Mouse (Mus musculus) liver, embryonic 11.5 days (tissue): ENCODE data around the gene Fgfr2. TPM values are rescaled to one million over a fixed set of nuclear protein-coding genes. Genes with fewer than 3 reads are reported as not detected.
"Not testable (repeated sequence)": the region's sequence is repeated elsewhere in the genome, so short reads cannot be mapped to it uniquely, and the experiment has no call there.

Experiments
- ATAC-seq: fragments of 200-750 bp; cut with Nextera tagmentation; replicated peaks from 2 replicates; pipeline ENCODE4 v1.8.0; 2017; ENCODE audit warnings: moderate number of reproducible peaks, mild to moderate bottlenecking, moderate TSS enrichment, moderate library complexity; ENCODE audit not compliant: low FRiP score
- DNase-seq: peaks from one replicate; pipeline ENCODE4 v3.0.0-alpha.2; 2017; ENCODE audit warnings: low spot score
- H3K27ac ChIP-seq: fragments of 300-500 bp; sonication (generic); 2 replicates; pipeline ENCODE4 v1.5.1; 2014; ENCODE audit warnings: mild to moderate bottlenecking, low read depth, low read length, control low read depth
- H3K27me3 ChIP-seq: fragments of 300-500 bp; sonication (generic); replicated peaks from 2 replicates; pipeline ENCODE4 v1.6.1; 2014; ENCODE audit warnings: low read length, mixed read lengths; ENCODE audit not compliant: control insufficient read depth, insufficient read depth
- H3K36me3 ChIP-seq: fragments of 300-500 bp; sonication (generic); 2 replicates; pipeline ENCODE4 v1.6.1; 2014; ENCODE audit warnings: mild to moderate bottlenecking, low read length, moderate library complexity, mixed read lengths; ENCODE audit not compliant: control insufficient read depth, insufficient read depth
- H3K4me1 ChIP-seq: fragments of 300-500 bp; sonication (generic); replicated peaks from 2 replicates; pipeline ENCODE4 v1.6.1; 2014; ENCODE audit warnings: low read length, mixed read lengths; ENCODE audit not compliant: control insufficient read depth, insufficient read depth
- H3K4me2 ChIP-seq: fragments of 300-500 bp; sonication (generic); 2 replicates; pipeline ENCODE4 v1.6.1; 2014; ENCODE audit warnings: mild to moderate bottlenecking, control low read depth, moderate library complexity
- H3K4me3 ChIP-seq: fragments of 300-500 bp; sonication (generic); 2 replicates; pipeline ENCODE4 v1.5.1; 2014; ENCODE audit warnings: low read depth, low read length, control low read depth
- H3K9ac ChIP-seq: fragments of 300-500 bp; sonication (generic); 2 replicates; pipeline ENCODE4 v1.6.1; 2014; ENCODE audit warnings: low read depth, low read length, control low read depth
- H3K9me3 ChIP-seq: fragments of 300-500 bp; sonication (generic); 2 replicates; pipeline ENCODE4 v1.6.1; 2016; ENCODE audit warnings: low read length, inconsistent platforms, mixed read lengths; ENCODE audit not compliant: control insufficient read depth
- WGBS: fragments of 180-500 bp; shearing (Covaris S2); extraction: QIAGEN DNeasy Blood & Tissue Kit; methylation state at CpG from one replicate; pipeline ENCODE4 v1.1.7; 2014; 5-methylcytosine and 5-hydroxymethylcytosine counted together
- polyA plus RNA-seq: library from polyadenylated mRNA; unstranded; fragments of >200 nt; fragmentation: Nextera tagmentation; extraction: Ambion mirVana; gene quantifications from 2 replicates; pipeline ENCODE4 v1.2.1, GENCODE M21; 2014

Fgfr2 gene
- polyA plus RNA-seq, 1 experiment from 2014 or later: 32.6 TPM

DNA sequence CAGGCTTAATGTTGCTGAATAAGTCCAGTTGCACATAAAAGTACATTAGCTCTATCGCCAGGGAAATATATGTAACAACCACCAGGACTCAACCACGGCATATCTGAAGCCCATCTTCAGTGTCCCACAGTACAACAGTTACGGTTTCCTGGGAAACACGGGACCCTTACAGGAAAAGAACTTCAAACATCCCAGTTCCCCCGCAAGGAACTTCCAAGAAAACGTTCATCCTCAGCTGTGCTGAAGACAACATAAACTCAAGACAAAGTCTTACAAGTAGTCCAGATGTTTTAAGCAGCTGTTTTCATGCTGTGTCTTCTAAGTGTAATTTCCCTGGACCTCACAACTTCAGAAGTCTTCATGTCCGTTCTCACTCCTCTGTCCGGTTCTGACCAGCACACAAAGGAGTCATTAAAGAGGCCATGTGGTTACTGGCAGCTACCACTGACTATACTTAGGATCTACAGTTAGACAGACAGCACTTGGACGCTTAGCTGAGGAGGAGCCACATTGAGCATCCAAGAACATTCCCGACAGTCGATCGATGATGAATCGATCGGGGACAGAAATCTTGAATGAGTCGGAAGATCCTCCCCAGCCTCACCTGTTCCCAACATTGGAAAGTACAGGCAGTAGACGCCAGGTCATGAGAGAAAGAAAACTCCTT is 1713.7 kb downstream of the Fgfr2 start:
- H3K4me3 ChIP-seq: peak overlapping the region; percentile 93
- DNase-seq (no peak), ATAC-seq (peak; percentile 3; the same call in 1 of the 2 replicates)
- 8% methylated on average over 16 of the region's 16 CpGs for WGBS
- no peaks in the 10 kb centered on the region for H3K9me3 ChIP-seq
- H3K27me3 ChIP-seq: no peaks in the 10 kb centered on the region
- peak overlapping the region; percentile 65 for H3K4me2 ChIP-seq
- no peaks in the 10 kb centered on the region for H3K36me3 ChIP-seq
- peak overlapping the region; percentile 97 for H3K9ac ChIP-seq
- H3K4me1 ChIP-seq: peaks cover 17% of the 10 kb centered on the region
- H3K27ac ChIP-seq: 0 out of 2 replicates have a peak overlapping the region, but pooled peaks have one; percentile 13

DNA sequence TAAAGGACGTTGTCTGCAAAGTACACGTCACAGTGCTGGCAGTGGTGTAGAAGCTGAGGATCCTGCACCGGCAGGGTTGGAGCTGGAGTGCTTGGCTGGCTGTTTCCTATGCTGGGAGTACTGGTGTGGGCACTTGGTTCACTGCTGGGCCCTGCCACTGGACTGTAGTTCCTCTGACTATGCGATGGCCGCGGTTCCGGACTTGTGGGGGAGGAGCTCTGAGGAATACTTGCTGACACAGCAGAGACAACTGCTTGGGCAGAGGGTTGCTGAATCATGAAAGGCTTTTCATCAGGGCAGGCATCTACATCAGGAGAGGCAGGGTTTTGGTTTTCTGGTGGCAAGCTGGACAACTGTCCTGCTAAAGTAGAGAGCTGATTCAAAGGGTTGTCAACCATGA is 1731.4 kb downstream of the Fgfr2 start:
- not testable (repeated sequence) for H3K36me3 ChIP-seq, H3K9me3 ChIP-seq, DNase-seq, H3K4me1 ChIP-seq, H3K4me3 ChIP-seq, H3K9ac ChIP-seq, H3K27ac ChIP-seq, H3K4me2 ChIP-seq, H3K27me3 ChIP-seq, ATAC-seq
- 92% methylated on average over 6 of the region's 7 CpGs for WGBS

GRCm38 (mm10) chr7:131371880-131372651 is 1751.1 kb downstream of the Fgfr2 start:
- Histone ChIP-seq H3K4me3 (peak overlapping the region; percentile 80), H3K4me1 (0 out of 2 replicates have a peak, but pooled peaks cover 7% of the 10 kb centered on the region), H3K27ac (peak overlapping the region; percentile 93; the same call in 1 of the 2 replicates), H3K9ac (peak overlapping the region; percentile 86), H3K4me2 (peak overlapping the region; percentile 82), H3K27me3 (no peaks in the 10 kb centered on the region), H3K36me3 (0 out of 2 replicates have a peak, but pooled peaks cover 2% of the 10 kb centered on the region), H3K9me3 (no peaks in the 10 kb centered on the region)
- DNase-seq (no peak), ATAC-seq (no peak)
- 49% methylated on average over 9 of the region's 9 CpGs for WGBS

- H3K36me3 ChIP-seq: 0 out of 2 replicates have a peak, but pooled peaks cover 2% of the 10 kb centered on the region
- ATAC-seq (peak; percentile 71), DNase-seq (no peak)
- 4% methylated on average over 9 of the region's 9 CpGs for WGBS
- H3K4me1 ChIP-seq: 0 out of 2 replicates have a peak, but pooled peaks cover 7% of the 10 kb centered on the region
- H3K27ac ChIP-seq: peak overlapping the region; percentile 93
- peak overlapping the region; percentile 80 for H3K4me3 ChIP-seq
- no peaks in the 10 kb centered on the region for H3K9me3 ChIP-seq
- peak overlapping the region; percentile 86 for H3K9ac ChIP-seq
- H3K27me3 ChIP-seq: no peaks in the 10 kb centered on the region
- H3K4me2 ChIP-seq: peak overlapping the region; percentile 82
These were observed 1751.7 kb downstream of the Fgfr2 start for GRCm38 (mm10) chr7:131371470-131371860.

- WGBS: 3% methylated on average over 47 of the region's 47 CpGs
- Histone ChIP-seq H3K4me1 (0 out of 2 replicates have a peak, but pooled peaks cover 7% of the 10 kb centered on the region), H3K9ac (peak within 1 kb of the TSS; percentile 86), H3K27ac (peak within 1 kb of the TSS; percentile 93), H3K9me3 (no peaks in the 10 kb centered on the region), H3K27me3 (no peaks in the 10 kb centered on the region), H3K4me2 (peak within 1 kb of the TSS; percentile 82), H3K4me3 (peak within 1 kb of the TSS; percentile 80), H3K36me3 (0 out of 2 replicates have a peak, but pooled peaks cover 2% of the 10 kb centered on the region)
- peak; percentile 90 for DNase-seq
- peak; percentile 94 for ATAC-seq
These were observed 1752.3 kb downstream of the Fgfr2 start, which contains the start of gene Pstk for GRCm38 (mm10) chr7:131370648-131371469. Pstk (plus strand) TSS chr7:131371141.

DNA sequence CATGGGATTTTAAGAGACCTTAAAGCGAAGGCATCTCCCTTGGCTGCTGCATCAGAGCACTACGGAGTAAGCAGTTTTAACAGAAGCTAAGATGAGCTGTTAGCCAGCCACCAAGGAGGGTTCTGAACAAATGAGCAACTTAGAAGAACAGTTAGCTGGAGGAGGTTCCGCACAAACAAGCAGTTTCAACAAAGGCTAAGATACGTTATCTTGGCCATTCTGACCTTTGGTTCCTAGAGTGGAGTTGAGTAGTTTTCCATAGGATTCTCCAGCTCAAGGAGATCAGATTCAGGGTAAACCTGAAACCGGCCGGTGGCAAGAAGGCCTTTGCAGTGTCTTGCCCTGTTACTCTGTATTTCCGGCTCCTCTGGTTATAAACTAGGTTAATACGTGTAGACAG is 1759.0 kb downstream of the Fgfr2 start:
- Histone ChIP-seq H3K4me2 (no peak overlapping the region), H3K27me3 (no peaks in the 10 kb centered on the region), H3K4me3 (no peak overlapping the region), H3K9ac (no peak overlapping the region), H3K27ac (no peak overlapping the region), H3K9me3 (no peaks in the 10 kb centered on the region), H3K36me3 (peaks cover 2% of the 10 kb centered on the region; the same call in 1 of the 2 replicates), H3K4me1 (peaks cover 7% of the 10 kb centered on the region)
- WGBS: 84% methylated on average over 8 of the region's 8 CpGs
- DNase-seq (no peak), ATAC-seq (no peak)

DNA sequence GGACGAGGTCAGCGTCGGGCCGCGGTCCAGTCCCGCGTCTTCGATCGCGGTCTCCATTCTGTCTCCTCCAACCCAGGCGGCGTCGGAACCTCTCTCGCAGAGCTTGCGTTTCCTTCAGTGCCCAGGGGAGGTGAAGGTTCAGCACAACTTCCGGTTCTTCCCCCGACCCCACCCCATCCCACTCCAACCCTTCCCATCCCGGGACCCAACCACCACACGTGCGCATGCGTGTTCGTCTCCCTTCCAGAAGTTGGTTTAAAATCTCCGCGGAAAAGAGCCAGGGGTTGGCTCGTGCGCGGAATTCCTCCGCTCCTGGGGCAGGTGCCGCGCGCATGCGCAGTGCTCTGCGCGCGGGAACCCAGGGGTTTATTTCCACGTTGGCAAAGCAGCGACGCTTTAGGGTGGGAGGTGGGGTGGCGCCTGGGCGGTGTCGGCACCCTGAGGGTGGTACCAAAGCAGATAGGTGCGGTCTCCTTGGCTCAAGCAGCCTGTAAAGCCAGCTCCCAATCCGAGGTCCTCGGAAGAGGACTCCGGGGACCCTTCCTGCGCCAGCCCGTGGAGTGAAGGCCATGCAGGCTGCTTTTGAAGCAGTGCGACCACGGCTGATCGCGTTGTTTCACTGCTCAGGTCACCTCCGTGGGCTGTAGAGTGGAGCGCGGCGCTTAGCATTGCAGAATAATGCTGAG is 1760.4 kb downstream of the Fgfr2 start, which contains the start of gene 2310057M21Rik:
Gene 2310057M21Rik (minus strand): TSS at position 145 of the 686 bp plus-strand sequence.
- under 1% methylated on average over 55 of the region's 55 CpGs for WGBS
- peaks cover 7% of the 10 kb centered on the region for H3K4me1 ChIP-seq
- peak within 1 kb of the TSS; percentile 80 for H3K4me2 ChIP-seq
- H3K27me3 ChIP-seq: no peaks in the 10 kb centered on the region
- H3K36me3 ChIP-seq: peaks cover 8% of the 10 kb centered on the region; the same call in 1 of the 2 replicates
- H3K9ac ChIP-seq: peak within 1 kb of the TSS; percentile 84
- ATAC-seq (peak; percentile 96), DNase-seq (peak; percentile 92)
- H3K27ac ChIP-seq: peak within 1 kb of the TSS; percentile 88
- H3K9me3 ChIP-seq: no peaks in the 10 kb centered on the region
- H3K4me3 ChIP-seq: peak within 1 kb of the TSS; percentile 81
